Mouse (Mus musculus) intestine, embryonic 16.5 days (tissue): Measurements from ENCODE around the gene Galnt15. TPM values are rescaled to one million over a fixed set of nuclear protein-coding genes. Genes with fewer than 3 reads are reported as not detected.

Experiments
- ATAC-seq: fragments of 200-750 bp; cut with Nextera tagmentation; 2 replicates; pipeline ENCODE4 v1.8.0; 2017; ENCODE audit warnings: moderate TSS enrichment, moderate library complexity
- H3K27ac ChIP-seq: fragments of 300-500 bp; sonication (generic); 2 replicates; pipeline ENCODE4 v1.5.1; 2014; ENCODE audit warnings: mild to moderate bottlenecking, low read length
- H3K27me3 ChIP-seq: fragments of 300-500 bp; sonication (generic); replicated peaks from 2 replicates; pipeline ENCODE4 v1.6.1; 2014; ENCODE audit warnings: low read length, control low read depth, mixed read lengths; ENCODE audit not compliant: control insufficient read depth, insufficient read depth
- H3K36me3 ChIP-seq: fragments of 300-500 bp; sonication (generic); 2 replicates; pipeline ENCODE4 v1.6.1; 2014; ENCODE audit warnings: low read length, control low read depth; ENCODE audit not compliant: control insufficient read depth, insufficient read depth
- H3K4me1 ChIP-seq: fragments of 300-500 bp; sonication (generic); 2 replicates; pipeline ENCODE4 v1.6.1; 2014; ENCODE audit warnings: low read length, control low read depth, mixed read lengths; ENCODE audit not compliant: control insufficient read depth, insufficient read depth
- H3K4me2 ChIP-seq: fragments of 300-500 bp; sonication (generic); 2 replicates; pipeline ENCODE4 v1.6.1; 2014; ENCODE audit warnings: low read depth, low read length, control low read depth
- H3K4me3 ChIP-seq: fragments of 300-500 bp; sonication (generic); 2 replicates; pipeline ENCODE4 v1.5.1; 2014; ENCODE audit warnings: mild to moderate bottlenecking, low read length
- H3K9ac ChIP-seq: fragments of 300-500 bp; sonication (generic); 2 replicates; pipeline ENCODE4 v1.6.1; 2014; ENCODE audit warnings: low read depth, low read length
- H3K9me3 ChIP-seq: fragments of 300-500 bp; sonication (generic); 2 replicates; pipeline ENCODE4 v1.6.1; 2016; ENCODE audit warnings: low read length, control low read depth; ENCODE audit not compliant: control insufficient read depth
- WGBS: fragments of 180-500 bp; shearing (Covaris S2); extraction: QIAGEN DNeasy Blood & Tissue Kit; methylation state at CpG from one replicate; pipeline ENCODE4 v1.1.7; 2014; 5-methylcytosine and 5-hydroxymethylcytosine counted together
- polyA plus RNA-seq: library from polyadenylated mRNA; unstranded; fragments of >200 nt; fragmentation: Nextera tagmentation; extraction: Ambion mirVana; gene quantifications from 2 replicates; pipeline ENCODE4 v1.2.1, GENCODE M21; 2015

The Galnt15 gene
- polyA plus RNA-seq, 1 experiment from 2014 or later: 0.05 TPM

- Histone ChIP-seq H3K27ac (no peak overlapping the region), H3K9ac (no peak overlapping the region), H3K4me1 (no peaks in the 10 kb centered on the region), H3K4me2 (no peak overlapping the region), H3K4me3 (no peak overlapping the region), H3K27me3 (no peaks in the 10 kb centered on the region), H3K36me3 (peaks cover 6% of the 10 kb centered on the region), H3K9me3 (no peaks in the 10 kb centered on the region)
- no peak for ATAC-seq
- WGBS: 84% methylated on average over 11 of the region's 11 CpGs
Observed at GRCm38 (mm10) chr14:32093500-32094117, 64.8 kb downstream of the Galnt15 start.

GRCm38 (mm10) chr14:32095646-32096045, 66.9 kb downstream of the Galnt15 start:
- peaks cover 24% of the 10 kb centered on the region for H3K36me3 ChIP-seq

GRCm38 (mm10) chr14:32096740-32097139, 68.0 kb downstream of the Galnt15 start:
- peaks cover 25% of the 10 kb centered on the region for H3K36me3 ChIP-seq
- 88% methylated on average over 5 of the region's 5 CpGs for WGBS

More at GRCm38 (mm10) chr14:32095646-32096045, 66.9 kb downstream of the Galnt15 start:
- no peak overlapping the region for H3K4me2 ChIP-seq
- no peak for ATAC-seq
- H3K9me3 ChIP-seq: no peaks in the 10 kb centered on the region
- H3K27ac ChIP-seq: no peak overlapping the region
- 82% methylated on average over 5 of the region's 5 CpGs for WGBS
- H3K4me3 ChIP-seq: no peak overlapping the region
- H3K27me3 ChIP-seq: no peaks in the 10 kb centered on the region
- H3K4me1 ChIP-seq: no peaks in the 10 kb centered on the region
- no peak overlapping the region for H3K9ac ChIP-seq

GRCm38 (mm10) chr14:32097691-32098090, 68.9 kb downstream of the Galnt15 start:
- no peak for ATAC-seq
- no peaks in the 10 kb centered on the region for H3K27me3 ChIP-seq
- H3K4me2 ChIP-seq: no peak overlapping the region
- WGBS: 93% methylated on average over 7 of the region's 7 CpGs
- H3K27ac ChIP-seq: no peak overlapping the region
- H3K9ac ChIP-seq: no peak overlapping the region
- no peak overlapping the region for H3K4me3 ChIP-seq
- no peaks in the 10 kb centered on the region for H3K9me3 ChIP-seq
- no peaks in the 10 kb centered on the region for H3K4me1 ChIP-seq
- peaks cover 25% of the 10 kb centered on the region for H3K36me3 ChIP-seq

More at GRCm38 (mm10) chr14:32096740-32097139, 68.0 kb downstream of the Galnt15 start:
- Histone ChIP-seq H3K27ac (no peak overlapping the region), H3K9ac (no peak overlapping the region), H3K4me1 (no peaks in the 10 kb centered on the region), H3K4me3 (no peak overlapping the region), H3K9me3 (no peaks in the 10 kb centered on the region), H3K27me3 (no peaks in the 10 kb centered on the region), H3K4me2 (no peak overlapping the region)
- no peak for ATAC-seq

GRCm38 (mm10) chr14:32098951-32099350, 70.2 kb downstream of the Galnt15 start:
- ATAC-seq: no peak
- Histone ChIP-seq H3K4me3 (no peak overlapping the region), H3K9me3 (no peaks in the 10 kb centered on the region), H3K27me3 (no peaks in the 10 kb centered on the region), H3K4me2 (no peak overlapping the region), H3K9ac (no peak overlapping the region), H3K27ac (no peak overlapping the region), H3K36me3 (peaks cover 22% of the 10 kb centered on the region), H3K4me1 (no peaks in the 10 kb centered on the region)
- 93% methylated on average over 3 of the region's 3 CpGs for WGBS

- H3K9me3 ChIP-seq: no peaks in the 10 kb centered on the region
- no peaks in the 10 kb centered on the region for H3K4me1 ChIP-seq
- no peak overlapping the region for H3K4me2 ChIP-seq
- H3K27me3 ChIP-seq: no peaks in the 10 kb centered on the region
- 88% methylated on average over 4 of the region's 4 CpGs for WGBS
- peaks cover 19% of the 10 kb centered on the region for H3K36me3 ChIP-seq
- H3K9ac ChIP-seq: no peak overlapping the region
- ATAC-seq: no peak
- H3K4me3 ChIP-seq: no peak overlapping the region
- no peak overlapping the region for H3K27ac ChIP-seq
Observed at GRCm38 (mm10) chr14:32103556-32103955, 74.8 kb downstream of the Galnt15 start.

- no peaks in the 10 kb centered on the region for H3K9me3 ChIP-seq
- WGBS: 56% methylated on average over 7 of the region's 7 CpGs
- no peak overlapping the region for H3K4me3 ChIP-seq
- ATAC-seq: no peak
- peaks cover under 1% of the 10 kb centered on the region; the same call in 1 of the 2 replicates for H3K36me3 ChIP-seq
- H3K27ac ChIP-seq: no peak overlapping the region
- no peak overlapping the region for H3K9ac ChIP-seq
- no peak overlapping the region for H3K4me2 ChIP-seq
- no peaks in the 10 kb centered on the region for H3K27me3 ChIP-seq
- no peaks in the 10 kb centered on the region for H3K4me1 ChIP-seq
Observed at GRCm38 (mm10) chr14:32105663-32106062, 76.9 kb downstream of the Galnt15 start.

- 86% methylated on average over 4 of the region's 4 CpGs for WGBS
- Histone ChIP-seq H3K4me3 (no peak overlapping the region), H3K27me3 (no peaks in the 10 kb centered on the region), H3K9me3 (no peaks in the 10 kb centered on the region), H3K9ac (no peak overlapping the region), H3K36me3 (no peaks in the 10 kb centered on the region), H3K4me2 (no peak overlapping the region), H3K27ac (no peak overlapping the region), H3K4me1 (no peaks in the 10 kb centered on the region)
- no peak for ATAC-seq
Observed at GRCm38 (mm10) chr14:32106911-32107310, 78.1 kb downstream of the Galnt15 start.
